In genomic region chr4:148925589-148926359, GRCm38 (mm10) we compare ENCODE assay signal across 12 mouse cellular contexts.
A peak's percentile ranks its signal among the peaks of the same experiment; 100 is the strongest.
DNase-seq lines count a peak whose midpoint lies in the region; ATAC-seq and TF ChIP-seq lines count a peak whose summit lies in the region.
"Had no signal": no experiment of that assay in that cellular context is flagged by ENCODE, and none has a peak within 500 bp of the region (broad histone marks: within the 10 kb centered on the region; RNA-seq: fewer than 3 reads in every experiment).

No protein-coding gene starts in this region.

- DNase-seq in gastrocnemius, adult 2 months, result no peak
- no peak for DNase-seq in gastrocnemius, postnatal 36 days
- peak; percentile 69 for DNase-seq in lung, postnatal 0 days (ENCODE audit: low spot score)
- DNase-seq in frontal cortex, postnatal 36 days (ENCODE audit: low spot score in 2 of 2), result no peak
- DNase-seq in cerebellum, adult 11 months, result no peak
- DNase-seq in gastrocnemius, postnatal 14 days, result no peak
- DNase-seq: cerebellum, adult 9-11 months; thymus, adult 18-20 months had no signal

- ATAC-seq in kidney, embryonic 16.5 days (ENCODE audit: low FRiP score, low TSS enrichment), result 0 out of 2 replicates have a peak, but pooled peaks have one; percentile 3
- ATAC-seq in lung, postnatal 0 days, result peak; percentile 80
- ATAC-seq: forebrain, embryonic 13.5 days had no signal

- H3K9me3 ChIP-seq in E14TG2a.4 (ENCODE audit: low read length), result no peaks in the 10 kb centered on the region
- no peaks in the 10 kb centered on the region for H3K9me3 ChIP-seq in kidney, embryonic 16.5 days (ENCODE audit: low read length)
- no peaks in the 10 kb centered on the region for H3K9me3 ChIP-seq in lung, postnatal 0 days (ENCODE audit: low read length)
- H3K9me3 ChIP-seq: forebrain, embryonic 13.5 days; megakaryocyte, embryonic 14.5 days had no signal

- 0 out of 2 replicates have a peak, but pooled peaks cover 5% of the 10 kb centered on the region for H3K36me3 ChIP-seq in E14TG2a.4 (ENCODE audit: insufficient read depth, low read length)
- H3K36me3 ChIP-seq in kidney, embryonic 16.5 days (ENCODE audit: insufficient read depth, low read length), result no peaks in the 10 kb centered on the region
- H3K36me3 ChIP-seq in lung, postnatal 0 days (ENCODE audit: insufficient read depth, low read length), result no peaks in the 10 kb centered on the region

- H3K4me2 ChIP-seq in kidney, embryonic 16.5 days (replicated peaks; ENCODE audit: low read depth, low read length), result peak overlapping the region; percentile 25; the same call in 1 of the 2 replicates
- H3K4me2 ChIP-seq in lung, postnatal 0 days (replicated peaks; ENCODE audit: low read depth, low read length), result no peak overlapping the region
- H3K4me2 ChIP-seq: forebrain, embryonic 13.5 days had no signal

- H3K9ac ChIP-seq in kidney, embryonic 16.5 days (replicated peaks; ENCODE audit: low read length), result peak overlapping the region; percentile 40; the same call in 1 of the 2 replicates
- H3K9ac ChIP-seq in lung, postnatal 0 days (replicated peaks; ENCODE audit: low read depth), result no peak overlapping the region
- H3K9ac ChIP-seq: forebrain, embryonic 13.5 days had no signal

- peaks cover 63% of the 10 kb centered on the region for H3K4me1 ChIP-seq in E14TG2a.4 (replicated peaks; ENCODE audit: low read depth, low read length)
- H3K4me1 ChIP-seq in kidney, embryonic 16.5 days (ENCODE audit: insufficient read depth, low read length), result peaks cover 80% of the 10 kb centered on the region
- H3K4me1 ChIP-seq in lung, postnatal 0 days (ENCODE audit: insufficient read depth, low read depth, low read length), result peaks cover 7% of the 10 kb centered on the region; the same call in 1 of the 2 replicates

- intact Hi-C loops in gastrocnemius, adult 2 months (cut with DNase I), result no loop called here
- intact Hi-C loops in gastrocnemius, postnatal 36 days (cut with DNase I), result no loop called here
- intact Hi-C loops in gastrocnemius, postnatal 14 days (cut with DNase I; ENCODE audit: low total_unique reads), result no loop called here

- H3K27ac ChIP-seq in gastrocnemius, adult 2 months, result peak overlapping the region; percentile 38
- H3K27ac ChIP-seq in kidney, embryonic 16.5 days (ENCODE audit: low read length), result peak overlapping the region; percentile 48; the same call in 1 of the 2 replicates
- peak overlapping the region; percentile 84 for H3K27ac ChIP-seq in lung, postnatal 0 days (ENCODE audit: low read length)
- H3K27ac ChIP-seq: forebrain, embryonic 13.5 days had no signal

- TF ChIP-seq CTCF in gastrocnemius, adult 2 months (IDR thresholded peaks at IDR 0.05), result no peak
- TF ChIP-seq CTCF in E14TG2a.4 (conservative IDR thresholded peaks at IDR 0.05; ENCODE audit: low read length), result no peak
- no peak for TF ChIP-seq CTCF in lung, postnatal 0 days (IDR thresholded peaks at IDR 0.05)

- 22% methylated on average over 18 of the region's 18 CpGs for WGBS in kidney, embryonic 16.5 days
- 24% methylated on average over 18 of the region's 18 CpGs for WGBS in lung, postnatal 0 days

- peaks cover 15% of the 10 kb centered on the region; the same call in 1 of the 2 replicates for H3K27me3 ChIP-seq in E14TG2a.4 (ENCODE audit: insufficient read depth, low read length)
- peaks cover 19% of the 10 kb centered on the region; the same call in 1 of the 2 replicates for H3K27me3 ChIP-seq in kidney, embryonic 16.5 days (ENCODE audit: insufficient read depth, low read length)
- H3K27me3 ChIP-seq in lung, postnatal 0 days (replicated peaks; ENCODE audit: insufficient read depth, low read length), result no peaks in the 10 kb centered on the region

- peak; percentile 95 for TF ChIP-seq EP300 in lung, postnatal 0 days (IDR thresholded peaks at IDR 0.05)

- H3K4me3 ChIP-seq in gastrocnemius, adult 2 months, result no peak overlapping the region
- peak overlapping the region; percentile 49 for H3K4me3 ChIP-seq in E14TG2a.4 (replicated peaks; ENCODE audit: low read length)
- H3K4me3 ChIP-seq in kidney, embryonic 16.5 days (ENCODE audit: low read length), result no peak overlapping the region
- no peak overlapping the region for H3K4me3 ChIP-seq in lung, postnatal 0 days (ENCODE audit: low read depth, low read length)
- H3K4me3 ChIP-seq: forebrain, embryonic 13.5 days; megakaryocyte, embryonic 14.5 days had no signal
